In the genomic region with DNA sequence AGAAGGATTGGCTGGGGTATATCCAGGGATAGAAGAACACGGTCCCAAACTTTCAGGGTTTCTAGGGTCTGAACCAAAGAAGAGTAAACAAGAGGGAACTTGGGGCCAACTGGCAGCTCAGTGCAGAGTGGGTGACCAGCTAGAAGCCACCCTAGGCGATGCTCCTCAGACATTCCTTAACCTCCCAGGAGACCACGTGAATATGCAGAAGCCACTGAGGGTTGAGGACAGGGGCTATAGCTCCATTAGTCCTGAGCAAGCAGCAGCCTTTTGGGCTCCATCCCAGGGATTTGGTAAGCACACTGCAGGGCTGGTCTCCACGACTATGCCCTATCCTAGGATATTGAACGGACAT, we compare ENCODE assay signal across 10 mouse cellular contexts. TPM values are rescaled to one million over a fixed set of nuclear protein-coding genes. Genes with fewer than 3 reads are reported as not detected.
DNase-seq lines count a peak whose midpoint lies in the region; ATAC-seq lines count a peak whose summit lies in the region.
"Had no signal": no experiment of that assay in that cellular context is flagged by ENCODE, and none has a peak within 500 bp of the region (broad histone marks: within the 10 kb centered on the region; RNA-seq: fewer than 3 reads in every experiment).

No protein-coding gene starts in this region.

- no peak for ATAC-seq in heart, embryonic 13.5 days (ENCODE audit: extremely low read depth, insufficient number of reproducible peaks, low FRiP score, low TSS enrichment)
- ATAC-seq in limb, embryonic 12.5 days (ENCODE audit: insufficient number of reproducible peaks, insufficient read depth, low FRiP score, low TSS enrichment, low read depth), result no peak
- no peak for ATAC-seq in erythroblast, adult 5-6 weeks (replicated peaks; ENCODE audit: low FRiP score, poor library complexity, severe bottlenecking)
- ATAC-seq: inflammation-experienced regulatory T-cells, adult 6 months had no signal

- 20% methylated on average over 5 of the region's 5 CpGs for WGBS in heart, embryonic 13.5 days
- 56% methylated on average over 5 of the region's 5 CpGs for WGBS in limb, embryonic 12.5 days

- H3K4me2 ChIP-seq in heart, embryonic 13.5 days, result peak overlapping the region; percentile 86
- H3K4me2 ChIP-seq in limb, embryonic 12.5 days, result peak overlapping the region; percentile 82

- peak overlapping the region; percentile 89 for H3K9ac ChIP-seq in heart, embryonic 13.5 days
- 0 out of 2 replicates have a peak overlapping the region, but pooled peaks have one; percentile 27 for H3K9ac ChIP-seq in limb, embryonic 12.5 days (replicated peaks)

- H3K4me3 ChIP-seq in heart, embryonic 13.5 days, result peak overlapping the region; percentile 63
- H3K4me3 ChIP-seq in limb, embryonic 12.5 days (replicated peaks), result peak overlapping the region; percentile 41; the same call in 1 of the 2 replicates

- intact Hi-C loops in left cerebral cortex, postnatal 25 days (cut with DNase I), result loop anchor here (1.0 kb wide), 1 partner anchor 28 kb away; a partner anchor contains a TSS

- H3K27me3 ChIP-seq in heart, embryonic 13.5 days (replicated peaks), result no peaks in the 10 kb centered on the region
- H3K27me3 ChIP-seq in limb, embryonic 12.5 days, result no peaks in the 10 kb centered on the region

- H3K36me3 ChIP-seq in heart, embryonic 13.5 days, result peaks cover 9% of the 10 kb centered on the region
- peaks cover 16% of the 10 kb centered on the region; the same call in 1 of the 2 replicates for H3K36me3 ChIP-seq in limb, embryonic 12.5 days

- peaks cover 95% of the 10 kb centered on the region for H3K4me1 ChIP-seq in heart, embryonic 13.5 days
- peaks cover 79% of the 10 kb centered on the region for H3K4me1 ChIP-seq in limb, embryonic 12.5 days (replicated peaks)

- no peaks in the 10 kb centered on the region for H3K9me3 ChIP-seq in heart, embryonic 13.5 days
- H3K9me3 ChIP-seq in limb, embryonic 12.5 days, result no peaks in the 10 kb centered on the region

- H3K27ac ChIP-seq in heart, embryonic 13.5 days (replicated peaks), result peak overlapping the region; percentile 95
- peak overlapping the region; percentile 45; the same call in 1 of the 2 replicates for H3K27ac ChIP-seq in limb, embryonic 12.5 days

- no peak for DNase-seq in heart, postnatal 4 days
- peak; percentile 25 for DNase-seq in urinary bladder, adult 2 months (ENCODE audit: low spot score)
- DNase-seq in urinary bladder, adult 18-20 months (ENCODE audit: low spot score in 2 of 2), result no peak
- no peak for DNase-seq in left cerebral cortex, postnatal 25 days (ENCODE audit: low spot score in 2 of 2)
- DNase-seq in layer of hippocampus, postnatal 14 days (ENCODE audit: low spot score in 2 of 2), result no peak

RNA-seq across cellular contexts. Expression of a gene that starts 13.1 kb away (rescaled TPM):
- 82.9 and 89.4 TPM in 2 replicates for polyA plus RNA-seq in heart, embryonic 13.5 days (2015; fragmentation: Nextera tagmentation; extraction: Ambion mirVana)
- 10 to 100 TPM; 90.7 to 91.4 TPM for total RNA-seq in heart, postnatal 4 days (2021)
- 58.1 and 75.4 TPM in 2 replicates for polyA plus RNA-seq in urinary bladder, adult 2 months (2012; rRNA removed)
- polyA plus RNA-seq in limb, embryonic 12.5 days (2016; fragmentation: Nextera tagmentation; extraction: Ambion mirVana), result 58.1 and 64.3 TPM in 2 replicates
- 100 to 1,000 TPM; 243 to 261 TPM for total RNA-seq in left cerebral cortex, postnatal 25 days (2021)
- total RNA-seq in erythroblast, adult 5-6 weeks (2015; ENCODE audit: low replicate concordance), result 3.7 and 10.2 TPM in 2 replicates
- total RNA-seq in erythroblast, adult 5-6 weeks (2017; ENCODE audit: low replicate concordance), result 13.3 and 17.3 TPM in 2 replicates
- 100 to 1,000 TPM; 171 to 197 TPM for total RNA-seq in layer of hippocampus, postnatal 14 days (2021)

RNA-seq across cellular contexts. Expression of a gene that starts 27.4 kb away (rescaled TPM):
- polyA plus RNA-seq in heart, embryonic 13.5 days (2015; fragmentation: Nextera tagmentation; extraction: Ambion mirVana), result 25.6 and 29.3 TPM in 2 replicates
- 10 to 100 TPM; 29.9 to 32.6 TPM for total RNA-seq in heart, postnatal 4 days (2021)
- polyA plus RNA-seq in urinary bladder, adult 2 months (2012; rRNA removed), result 73.3 and 80.1 TPM in 2 replicates
- 36.6 and 36.8 TPM in 2 replicates for polyA plus RNA-seq in limb, embryonic 12.5 days (2016; fragmentation: Nextera tagmentation; extraction: Ambion mirVana)
- total RNA-seq in left cerebral cortex, postnatal 25 days (2021), result 10 to 100 TPM; 55.7 to 61.8 TPM
- 16.3 and 21.7 TPM in 2 replicates for total RNA-seq in erythroblast, adult 5-6 weeks (2015; ENCODE audit: low replicate concordance)
- 4.7 and 9.8 TPM in 2 replicates for total RNA-seq in erythroblast, adult 5-6 weeks (2017; ENCODE audit: low replicate concordance)
- total RNA-seq in layer of hippocampus, postnatal 14 days (2021), result 10 to 100 TPM; 49.2 to 49.5 TPM

RNA-seq across cellular contexts. Expression of a gene that starts 31.8 kb away (rescaled TPM):
- 80.7 and 97.0 TPM in 2 replicates for polyA plus RNA-seq in heart, embryonic 13.5 days (2015; fragmentation: Nextera tagmentation; extraction: Ambion mirVana)
- total RNA-seq in heart, postnatal 4 days (2021), result 10 to 100 TPM; 71.3 to 75.3 TPM
- polyA plus RNA-seq in urinary bladder, adult 2 months (2012; rRNA removed), result 29.9 and 32.4 TPM in 2 replicates
- polyA plus RNA-seq in limb, embryonic 12.5 days (2016; fragmentation: Nextera tagmentation; extraction: Ambion mirVana), result 103 TPM in 2 replicates
- 10 to 100 TPM; 58.3 to 66.4 TPM for total RNA-seq in left cerebral cortex, postnatal 25 days (2021)
- 48.3 and 48.8 TPM in 2 replicates for total RNA-seq in erythroblast, adult 5-6 weeks (2015; ENCODE audit: low replicate concordance)
- total RNA-seq in erythroblast, adult 5-6 weeks (2017; ENCODE audit: low replicate concordance), result 22.7 and 28.8 TPM in 2 replicates
- total RNA-seq in layer of hippocampus, postnatal 14 days (2021), result 10 to 100 TPM; 65.9 to 72.8 TPM

RNA-seq across cellular contexts. Expression of a gene that starts 31.8 kb away (rescaled TPM):
- 12.3 and 13.5 TPM in 2 replicates for polyA plus RNA-seq in heart, embryonic 13.5 days (2015; fragmentation: Nextera tagmentation; extraction: Ambion mirVana)
- total RNA-seq in heart, postnatal 4 days (2021), result 1 to 10 TPM; 5.3 TPM
- polyA plus RNA-seq in urinary bladder, adult 2 months (2012; rRNA removed), result 0.41 TPM in 2 replicates
- polyA plus RNA-seq in limb, embryonic 12.5 days (2016; fragmentation: Nextera tagmentation; extraction: Ambion mirVana), result 21.7 and 23.5 TPM in 2 replicates
- 1 to 10 TPM in 1 of 2 experiments, under 1 TPM in 1; 0.94 to 1.1 TPM for total RNA-seq in left cerebral cortex, postnatal 25 days (2021)
- 3.8 and 5.0 TPM in 2 replicates for total RNA-seq in erythroblast, adult 5-6 weeks (2015; ENCODE audit: low replicate concordance)
- 4.1 and 7.2 TPM in 2 replicates for total RNA-seq in erythroblast, adult 5-6 weeks (2017; ENCODE audit: low replicate concordance)
- under 1 TPM; 0.76 to 0.79 TPM for total RNA-seq in layer of hippocampus, postnatal 14 days (2021)

RNA-seq across cellular contexts. Expression of a gene that starts 51.7 kb away (rescaled TPM):
- polyA plus RNA-seq in heart, embryonic 13.5 days (2015; fragmentation: Nextera tagmentation; extraction: Ambion mirVana), result 0.09 TPM in 1 of 2 replicates, not detected in the other
- under 1 TPM; 0.33 to 0.41 TPM for total RNA-seq in heart, postnatal 4 days (2021)
- 0.63 and 0.65 TPM in 2 replicates for polyA plus RNA-seq in urinary bladder, adult 2 months (2012; rRNA removed)
- polyA plus RNA-seq in limb, embryonic 12.5 days (2016; fragmentation: Nextera tagmentation; extraction: Ambion mirVana), result 0.16 and 0.19 TPM in 2 replicates
- total RNA-seq in left cerebral cortex, postnatal 25 days (2021), result 1 to 10 TPM; 1.2 TPM
- not detected in 2 replicates for total RNA-seq in erythroblast, adult 5-6 weeks (2015; ENCODE audit: low replicate concordance)
- not detected in 2 replicates for total RNA-seq in erythroblast, adult 5-6 weeks (2017; ENCODE audit: low replicate concordance)
- under 1 TPM; 0.86 to 0.88 TPM for total RNA-seq in layer of hippocampus, postnatal 14 days (2021)
- polyA plus RNA-seq: inflammation-experienced regulatory T-cells, adult 6 months; neural tube, embryonic 11.5 days had no signal

Comparison
In these comparisons a context has a peak if more than half of its experiments do, and no peak if none do; other contexts are left out.
1. RNA of a gene that starts 13.1 kb away (total RNA-seq): 243 to 261 TPM in left cerebral cortex, postnatal 25 days, 171 to 197 TPM in layer of hippocampus, postnatal 14 days and 90.7 to 91.4 TPM in heart, postnatal 4 days; 3.7 to 17.3 TPM in erythroblast, adult 5-6 weeks; every median in the first group is over 4 times any median in the second.